Mouse (Mus musculus) CH12.LX (cell line): Measurements from ENCODE around the gene Arf3. TPM values are rescaled to one million over a fixed set of nuclear protein-coding genes. Genes with fewer than 3 reads are reported as not detected.

Experiments used
- DNase-seq: peaks from one replicate; pipeline ENCODE4 v3.0.0-alpha.2; 2013; ENCODE audit errors: extremely low read depth
- H3K27ac ChIP-seq: 2 replicates; pipeline ENCODE4 v1.5.1; 2012; ENCODE audit warnings: low read depth, mild to moderate bottlenecking, control low read depth, moderate library complexity; ENCODE audit not compliant: insufficient read depth
- H3K27me3 ChIP-seq: replicated peaks from 2 replicates; pipeline ENCODE3; 2012; ENCODE audit warnings: inconsistent platforms
- H3K36me3 ChIP-seq, 2 experiments: replicated peaks in 1 of 2; 2 replicates each; pipeline versions ENCODE3 to v1.6.1; 2012; ENCODE audit warnings: inconsistent platforms in 1 of 2, low read length in 1 of 2, mild to moderate bottlenecking in 1 of 2, mixed read lengths in 1 of 2, moderate library complexity in 1 of 2; ENCODE audit not compliant: control insufficient read depth in 1 of 2, insufficient read depth in 1 of 2
- H3K4me1 ChIP-seq, 2 experiments: 2 replicates each; pipeline ENCODE4 v1.6.1; 2012; ENCODE audit warnings: inconsistent platforms in 1 of 2, moderate library complexity in 1 of 2; ENCODE audit not compliant: insufficient read depth in 2 of 2, control insufficient read depth in 1 of 2
- H3K4me2 ChIP-seq: 2 replicates; pipeline ENCODE4 v1.6.1; 2012; ENCODE audit warnings: low read depth, mild to moderate bottlenecking, control low read depth; ENCODE audit not compliant: poor library complexity, insufficient read depth, severe bottlenecking
- H3K4me3 ChIP-seq, 3 experiments: fragments of 150-350 bp in 1 of 3; sonication (generic) in 1 of 3; replicated peaks in 1 of 3; 2 replicates each; pipeline versions ENCODE3 to v1.5.1; 2011 to 2012; ENCODE audit warnings: low read depth in 2 of 3, low read length in 2 of 3, mild to moderate bottlenecking in 2 of 3, moderate library complexity in 2 of 3, control low read depth in 1 of 3, improper control_type of control experiment in 1 of 3, inconsistent platforms in 1 of 3, mixed read lengths in 1 of 3; ENCODE audit not compliant: poor library complexity in 1 of 3
- H3K79me2 ChIP-seq: replicated peaks from 2 replicates; pipeline ENCODE4 v1.6.1; 2012; ENCODE audit warnings: mild to moderate bottlenecking, moderate library complexity; ENCODE audit not compliant: control insufficient read depth, poor library complexity, insufficient read depth, severe bottlenecking; ENCODE audit errors: extremely low read depth
- H3K9ac ChIP-seq: 2 replicates; pipeline ENCODE4 v1.6.1; 2012; ENCODE audit warnings: low read depth, mild to moderate bottlenecking, control low read depth, moderate library complexity; ENCODE audit not compliant: insufficient read depth
- H3K9me3 ChIP-seq: replicated peaks from 2 replicates; pipeline ENCODE3; 2012; ENCODE audit warnings: low read length, inconsistent platforms, mixed read lengths
- CHD1 ChIP-seq: IDR thresholded peaks from 2 replicates; pipeline ENCODE4 v1.6.1; 2012; ENCODE audit warnings: low read depth, low read length, improper control_type of control experiment, inconsistent platforms
- CHD2 ChIP-seq: IDR thresholded peaks from 2 replicates; pipeline ENCODE4 v1.6.1; 2011; ENCODE audit warnings: low read length, improper control_type of control experiment
- CTCF ChIP-seq, 2 experiments: IDR thresholded peaks in 1 of 2; conservative IDR thresholded peaks in 1 of 2; 2 replicates each; pipeline ENCODE4 v1.5.1; 2011 to 2012; ENCODE audit warnings: low read depth in 2 of 2, low read length in 2 of 2, improper control_type of control experiment in 1 of 2, inconsistent platforms in 1 of 2, mild to moderate bottlenecking in 1 of 2, moderate library complexity in 1 of 2
- E2F4 ChIP-seq: IDR thresholded peaks from 2 replicates; pipeline ENCODE4 v1.6.1; 2011; ENCODE audit warnings: low read depth, low read length, improper control_type of control experiment; ENCODE audit not compliant: insufficient replicate concordance
- EP300 ChIP-seq: IDR thresholded peaks from 2 replicates; pipeline ENCODE4 v1.6.1; 2011; ENCODE audit warnings: low read length, improper control_type of control experiment
- GABPA ChIP-seq: IDR thresholded peaks from 2 replicates; pipeline ENCODE4 v1.6.1; 2012; ENCODE audit warnings: low read depth, low read length, improper control_type of control experiment, inconsistent platforms; ENCODE audit not compliant: insufficient replicate concordance
- HCFC1 ChIP-seq: IDR thresholded peaks from 2 replicates; pipeline ENCODE4 v1.6.1; 2012; ENCODE audit warnings: low read depth, mild to moderate bottlenecking, inconsistent platforms, low read length, improper control_type of control experiment
- JUN ChIP-seq: IDR thresholded peaks from 2 replicates; pipeline ENCODE4 v1.6.1; 2011; ENCODE audit warnings: low read depth, mild to moderate bottlenecking, low read length, improper control_type of control experiment, moderate library complexity; ENCODE audit not compliant: insufficient read depth
- MAFK ChIP-seq: IDR thresholded peaks from 2 replicates; pipeline ENCODE4 v1.6.1; 2011; ENCODE audit warnings: low read length, improper control_type of control experiment; ENCODE audit not compliant: insufficient replicate concordance
- MAX ChIP-seq: IDR thresholded peaks from 2 replicates; pipeline ENCODE4 v1.6.1; 2011; ENCODE audit warnings: low read length, improper control_type of control experiment
- MAZ ChIP-seq: IDR thresholded peaks from 2 replicates; pipeline ENCODE4 v1.6.1; 2012; ENCODE audit warnings: low read depth, mild to moderate bottlenecking, inconsistent platforms, low read length, improper control_type of control experiment, moderate library complexity
- MXI1 ChIP-seq: IDR thresholded peaks from 2 replicates; pipeline ENCODE4 v1.6.1; 2011; ENCODE audit warnings: mild to moderate bottlenecking, low read depth, low read length, improper control_type of control experiment
- MYC ChIP-seq: IDR thresholded peaks from 2 replicates; pipeline ENCODE4 v1.6.1; 2011; ENCODE audit warnings: low read depth, mild to moderate bottlenecking, improper control_type of control experiment, low read length
- NRF1 ChIP-seq: IDR thresholded peaks from 2 replicates; pipeline ENCODE4 v1.6.1; 2014; ENCODE audit warnings: low read depth, mild to moderate bottlenecking, inconsistent platforms, low read length, improper control_type of control experiment, moderate library complexity
- POLR2A ChIP-seq: IDR thresholded peaks from 2 replicates; pipeline ENCODE4 v1.6.1; 2011; ENCODE audit warnings: low read depth, mild to moderate bottlenecking, improper control_type of control experiment, low read length
- POLR2AphosphoS2 ChIP-seq: IDR thresholded peaks from 2 replicates; pipeline ENCODE4 v1.6.1; 2011; ENCODE audit warnings: low read depth, low read length, improper control_type of control experiment
- RAD21 ChIP-seq: IDR thresholded peaks from 2 replicates; pipeline ENCODE4 v1.6.1; 2011; ENCODE audit warnings: low read depth, mild to moderate bottlenecking, low read length, improper control_type of control experiment, moderate library complexity
- SIN3A ChIP-seq: IDR thresholded peaks from 2 replicates; pipeline ENCODE4 v1.6.1; 2012; ENCODE audit warnings: low read length, improper control_type of control experiment, inconsistent platforms
- SMC3 ChIP-seq: IDR thresholded peaks from 2 replicates; pipeline ENCODE4 v1.6.1; 2011; ENCODE audit warnings: low read depth, low read length, improper control_type of control experiment
- TBP ChIP-seq: conservative IDR thresholded peaks from 2 replicates; pipeline ENCODE4 v1.6.1; 2011; ENCODE audit warnings: low read depth, low read length, improper control_type of control experiment
- USF1 ChIP-seq: IDR thresholded peaks from 2 replicates; pipeline ENCODE4 v1.6.1; 2014; ENCODE audit warnings: low read depth, mild to moderate bottlenecking, inconsistent platforms, low read length, improper control_type of control experiment
- ZKSCAN1 ChIP-seq: IDR thresholded peaks from 2 replicates; pipeline ENCODE4 v1.6.1; 2012; ENCODE audit warnings: low read depth, inconsistent platforms, low read length, improper control_type of control experiment, borderline replicate concordance
- ZNF384 ChIP-seq: IDR thresholded peaks from 2 replicates; pipeline ENCODE4 v1.6.1; 2012; ENCODE audit warnings: low read depth, low read length, improper control_type of control experiment, inconsistent platforms
- dilution Hi-C: fragments of 300-500 bp; cut with MboI; formaldehyde crosslinking; loops from 2 replicates; pipeline ENCODE4 v1.14.3; 2020; ENCODE audit warnings: low sequenced_read_pairs; ENCODE audit not compliant: extremely low pct_unique_long_range_greater_than_20kb, extremely low pct_ligation_motif_present
- in situ Hi-C: fragments of 300-500 bp; cut with MboI; formaldehyde crosslinking; loops from 3 replicates; pipeline ENCODE4 v1.14.3; 2019; ENCODE audit warnings: low sequenced_read_pairs, low pct_ligation_motif_present, low pct_unique_long_range_greater_than_20kb, mixed read lengths
- polyA plus RNA-seq: library from polyadenylated mRNA; unstranded; fragments of >175 nt; gene quantifications from 2 replicates; pipeline ENCODE4 v1.2.1, GENCODE M21; 2012; ENCODE audit warnings: low read depth; ENCODE audit not compliant: insufficient read length
- total RNA-seq, 2 experiments: library from RNA; depleted of rRNA; stranded (reverse); fragments of 300-350 nt in 1 of 2; fragments of >200 nt in 1 of 2; gene quantifications; 2 replicates each; pipeline ENCODE4 v1.2.3; 2012 to 2014

Arf3 gene
- total and polyA plus RNA-seq, 3 experiments: 32.5 to 182 (median 41.0) TPM

GRCm38 (mm10) chr15:98799396-98799795 is 36.4 kb upstream of the Arf3 start:
- H3K4me1 ChIP-seq: peaks cover 22 to 55% of the 10 kb centered on the region in 2 experiments
- no peak overlapping the region; the same call in 1 of the 2 replicates for H3K4me2 ChIP-seq
- DNase-seq: peak; percentile 80
- dilution Hi-C loops: no loop called here
- H3K36me3 ChIP-seq: no peaks in the 10 kb centered on the region
- peak; percentile 60 for TF ChIP-seq RAD21
- peak; percentile 88 to 93 for TF ChIP-seq CTCF (conservative IDR thresholded peaks at IDR 0.05 in 1 of 2, IDR thresholded peaks at IDR 0.05 in 1 of 2; ENCODE audit: low read depth in 2 of 2, low read length in 2 of 2)
- no peak for TF ChIP-seq JUN
- no peak for TF ChIP-seq SIN3A
- TF ChIP-seq MAX: 0 out of 2 replicates have a peak, but pooled peaks have one; percentile 2
- no peak for TF ChIP-seq MAFK
- TF ChIP-seq ZKSCAN1: no peak
- peak; percentile 90 for TF ChIP-seq SMC3
- no peak for TF ChIP-seq MYC
- no peak for TF ChIP-seq TBP
- TF ChIP-seq MXI1: no peak
- no peak for TF ChIP-seq USF1
- H3K27me3 ChIP-seq: peaks cover 55% of the 10 kb centered on the region
- H3K4me3 ChIP-seq: no peak overlapping the region
- in situ Hi-C loops: no loop called here
- H3K79me2 ChIP-seq: no peaks in the 10 kb centered on the region
- no peaks in the 10 kb centered on the region for H3K9me3 ChIP-seq
- H3K27ac ChIP-seq: no peak overlapping the region
- no peak overlapping the region for H3K9ac ChIP-seq

DNA sequence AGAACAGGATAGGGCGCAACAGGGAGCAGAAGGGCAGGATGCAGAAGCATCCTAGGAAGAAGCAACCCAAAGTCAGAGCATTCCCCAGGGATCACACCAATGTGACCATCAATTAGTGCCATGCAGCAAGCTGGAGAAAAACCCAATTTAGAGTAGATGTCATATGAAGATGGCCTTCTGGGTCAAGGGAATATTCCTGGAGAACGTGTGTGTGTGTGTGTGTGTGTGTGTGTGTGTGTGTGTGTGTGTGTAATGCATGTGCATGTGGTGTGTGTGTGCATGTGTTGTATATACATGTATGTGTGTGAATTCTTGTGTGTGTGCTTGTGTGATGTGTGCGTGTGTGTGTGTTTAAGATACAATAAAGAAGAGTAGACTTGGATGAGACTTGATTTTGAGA is 35.9 kb upstream of the Arf3 start:
- in situ Hi-C loops: no loop called here
- Histone ChIP-seq H3K4me1 (peaks cover 22 to 53% of the 10 kb centered on the region in 2 experiments), H3K9ac (no peak overlapping the region)
- no peak for DNase-seq
- no peak for TF ChIP-seq ZKSCAN1
- TF ChIP-seq MAX: 0 out of 2 replicates have a peak, but pooled peaks have one; percentile 1
- TF ChIP-seq, all 38 proteins: peak for 1
- Histone ChIP-seq H3K36me3 (no peaks in the 10 kb centered on the region), H3K9me3 (no peaks in the 10 kb centered on the region), H3K27me3 (peaks cover 54% of the 10 kb centered on the region), H3K4me2 (no peak overlapping the region), H3K79me2 (no peaks in the 10 kb centered on the region), H3K27ac (no peak overlapping the region), H3K4me3 (no peak overlapping the region)
- dilution Hi-C loops: no loop called here

DNA sequence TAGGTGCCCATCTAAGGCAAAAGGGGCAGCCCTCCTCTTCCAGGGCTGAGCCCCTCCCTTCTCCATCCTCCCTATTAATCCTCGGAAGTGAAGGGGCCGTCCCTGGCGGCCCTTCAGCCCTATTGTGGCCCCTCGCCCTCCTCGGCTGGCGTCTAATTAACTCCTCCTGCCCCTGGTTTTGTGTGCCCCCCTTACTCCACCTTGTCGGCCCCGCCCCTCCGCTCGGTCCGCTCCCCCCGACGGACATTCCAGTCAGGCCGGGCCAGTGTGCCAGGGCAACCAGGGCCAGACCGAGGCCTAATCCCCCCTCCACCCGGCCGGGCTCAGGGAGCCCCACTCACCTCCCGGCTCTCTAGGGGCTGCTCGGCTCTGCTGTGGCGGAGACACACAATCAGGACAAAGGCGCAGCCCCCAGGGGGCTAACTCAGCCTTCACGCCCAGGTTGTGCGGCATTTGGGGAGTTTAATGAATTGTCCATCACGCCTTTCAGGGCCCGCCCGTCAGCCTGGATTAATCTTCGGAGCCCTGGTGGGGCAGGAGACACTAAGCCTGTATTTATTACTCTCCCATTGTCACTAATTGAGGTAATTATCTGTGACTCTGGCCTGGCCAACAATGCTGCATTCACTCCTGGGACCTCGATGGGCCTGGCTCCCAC is 35.0 kb upstream of the Arf3 start:
- Histone ChIP-seq H3K9ac (no peak overlapping the region), H3K9me3 (peaks cover under 1% of the 10 kb centered on the region), H3K4me3 (no peak overlapping the region), H3K27me3 (peaks cover 53% of the 10 kb centered on the region), H3K79me2 (no peaks in the 10 kb centered on the region), H3K36me3 (no peaks in the 10 kb centered on the region), H3K4me2 (no peak overlapping the region), H3K4me1 (peaks cover 22 to 44% of the 10 kb centered on the region in 2 experiments), H3K27ac (no peak overlapping the region)
- dilution Hi-C loops (no loop called here), in situ Hi-C loops (no loop called here)
- no peak for TF ChIP-seq MAZ
- TF ChIP-seq ZKSCAN1: no peak
- TF ChIP-seq ZNF384: no peak
- TF ChIP-seq SMC3: no peak
- TF ChIP-seq MYC: no peak
- TF ChIP-seq HCFC1: no peak
- no peak for TF ChIP-seq CHD2
- no peak for TF ChIP-seq NRF1
- no peak for TF ChIP-seq MAX
- no peak for TF ChIP-seq RAD21
- no peak for TF ChIP-seq GABPA
- TF ChIP-seq POLR2AphosphoS2: no peak
- TF ChIP-seq EP300: no peak
- TF ChIP-seq CHD1: no peak
- TF ChIP-seq E2F4: no peak
- no peak for TF ChIP-seq POLR2A
- DNase-seq: no peak
